Mouse (Mus musculus): Measurements from ENCODE around the gene Katnbl1. TPM values are rescaled to one million over a fixed set of nuclear protein-coding genes. Genes with fewer than 3 reads are reported as not detected.
"Not testable (repeated sequence)": the region's sequence is repeated elsewhere in the genome, so short reads cannot be mapped to it uniquely, and the experiment has no call there.

Gene Katnbl1
- polyA plus RNA-seq, 1 experiment from 2014 or later = 38.5 TPM

DNA sequence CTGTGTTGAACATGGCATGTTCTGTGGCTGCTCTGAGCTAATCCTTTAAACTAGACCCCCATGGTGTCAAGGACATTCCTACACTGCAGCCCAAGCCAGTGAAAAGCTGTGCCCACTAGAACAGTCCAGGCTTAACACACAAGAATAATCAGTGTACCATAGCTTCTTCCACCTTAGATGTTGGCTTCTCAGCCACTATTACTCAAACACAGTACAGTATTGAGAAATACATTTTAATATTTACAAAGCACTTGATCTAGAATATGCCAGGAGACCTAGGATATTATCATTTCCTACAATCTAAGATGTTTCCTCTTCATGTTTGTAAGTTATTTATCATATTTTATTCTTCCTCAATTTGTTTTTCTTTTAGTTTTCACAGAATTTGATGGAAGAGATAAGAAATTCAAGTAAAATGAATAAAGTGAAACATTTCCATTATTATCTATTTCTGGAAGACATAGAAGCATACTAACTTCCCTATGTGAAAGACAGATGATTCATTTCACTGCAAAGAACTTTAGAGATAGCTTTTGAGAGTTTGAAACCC lies 69.6 kb downstream of the Katnbl1 start:
- H3K9ac ChIP-seq (ENCODE audit: low read depth, low read length) = no peak overlapping the region
- H3K27ac ChIP-seq (ENCODE audit: low read depth, low read length) = no peak overlapping the region
- DNase-seq (ENCODE audit: low spot score) (no peak), ATAC-seq (replicated peaks; ENCODE audit: low FRiP score) (no peak)
- H3K9me3 ChIP-seq (ENCODE audit: control insufficient read depth, low read length) = no peaks in the 10 kb centered on the region
- H3K27me3 ChIP-seq (replicated peaks; ENCODE audit: control insufficient read depth, insufficient read depth, low read length) = no peaks in the 10 kb centered on the region
- H3K4me1 ChIP-seq (replicated peaks; ENCODE audit: control insufficient read depth, insufficient read depth, low read length) = no peaks in the 10 kb centered on the region
- H3K4me2 ChIP-seq = no peak overlapping the region
- H3K36me3 ChIP-seq (ENCODE audit: control insufficient read depth, insufficient read depth, low read length) = no peaks in the 10 kb centered on the region
- no peak overlapping the region for H3K4me3 ChIP-seq (ENCODE audit: low read depth, low read length)

DNA sequence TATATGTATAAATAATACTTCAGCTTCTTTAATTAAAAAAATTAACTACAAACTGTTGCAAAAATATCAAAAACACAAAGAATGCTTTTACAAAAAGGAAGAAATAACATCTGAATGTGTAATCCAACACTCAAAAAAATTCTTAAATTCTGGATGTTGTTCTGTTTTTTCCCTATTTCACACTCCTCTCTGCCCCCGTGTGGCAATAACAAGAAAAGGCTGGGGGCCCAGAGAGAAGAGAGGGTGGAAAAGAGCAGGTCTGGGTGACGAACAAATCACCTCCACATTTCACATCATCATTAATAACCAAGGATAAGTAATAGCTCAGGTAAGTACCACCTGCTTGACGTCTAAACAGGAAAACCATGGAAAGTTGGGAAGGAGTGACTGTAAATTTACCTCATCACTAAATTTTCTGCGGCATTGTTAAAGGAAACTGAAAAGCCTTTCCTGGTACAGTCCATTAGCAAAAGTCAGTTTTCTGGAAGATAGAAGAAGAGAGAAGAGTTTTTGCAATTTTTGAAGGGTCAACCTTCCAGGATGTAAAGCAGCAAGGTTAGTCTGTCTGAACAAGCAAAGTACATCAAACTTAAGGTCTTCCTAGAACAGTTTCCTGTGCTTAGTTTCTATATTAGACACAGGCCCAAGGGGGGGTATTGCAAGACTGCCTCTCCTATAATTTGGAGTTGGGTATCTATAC lies 70.7 kb downstream of the Katnbl1 start:
- H3K27me3 ChIP-seq (replicated peaks; ENCODE audit: control insufficient read depth, insufficient read depth, low read length) = no peaks in the 10 kb centered on the region
- no peak overlapping the region for H3K27ac ChIP-seq (ENCODE audit: low read depth, low read length)
- DNase-seq (ENCODE audit: low spot score) (no peak), ATAC-seq (replicated peaks; ENCODE audit: low FRiP score) (no peak; the same call in 1 of the 2 replicates)
- H3K36me3 ChIP-seq (ENCODE audit: control insufficient read depth, insufficient read depth, low read length) = no peaks in the 10 kb centered on the region
- no peaks in the 10 kb centered on the region; the same call in 1 of the 2 replicates for H3K4me1 ChIP-seq (replicated peaks; ENCODE audit: control insufficient read depth, insufficient read depth, low read length)
- no peaks in the 10 kb centered on the region for H3K9me3 ChIP-seq (ENCODE audit: control insufficient read depth, low read length)
- H3K9ac ChIP-seq (ENCODE audit: low read depth, low read length) = no peak overlapping the region
- 37% methylated on average over 4 of the region's 4 CpGs for WGBS
- H3K4me3 ChIP-seq (ENCODE audit: low read depth, low read length) = no peak overlapping the region
- no peak overlapping the region for H3K4me2 ChIP-seq

DNA sequence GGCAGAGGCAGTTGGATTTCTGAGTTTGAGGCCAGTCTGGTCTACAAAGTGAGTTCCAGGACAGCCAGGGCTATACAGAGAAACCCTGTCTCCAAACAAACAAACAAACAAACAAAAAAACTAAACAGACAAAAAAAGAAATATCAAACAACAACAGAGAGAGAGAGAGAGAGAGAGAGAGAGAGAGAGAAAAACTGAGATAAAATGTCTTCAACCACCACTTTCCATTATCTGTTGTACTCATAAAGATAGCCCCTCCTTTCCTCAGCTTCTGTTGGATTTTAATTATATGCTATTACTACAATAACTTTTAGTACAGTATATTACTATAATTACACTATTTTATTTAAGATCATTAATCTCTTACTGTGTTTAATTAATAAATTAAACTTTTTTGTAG lies 73.5 kb downstream of the Katnbl1 start:
- not testable (repeated sequence) for H3K4me3 ChIP-seq (ENCODE audit: low read depth, low read length); H3K9ac ChIP-seq (ENCODE audit: low read depth, low read length); DNase-seq (ENCODE audit: low spot score); H3K4me1 ChIP-seq (replicated peaks; ENCODE audit: control insufficient read depth, insufficient read depth, low read length); H3K36me3 ChIP-seq (ENCODE audit: control insufficient read depth, insufficient read depth, low read length); H3K9me3 ChIP-seq (ENCODE audit: control insufficient read depth, low read length); ATAC-seq (replicated peaks; ENCODE audit: low FRiP score); H3K27me3 ChIP-seq (replicated peaks; ENCODE audit: control insufficient read depth, insufficient read depth, low read length); H3K27ac ChIP-seq (ENCODE audit: low read depth, low read length); H3K4me2 ChIP-seq

DNA sequence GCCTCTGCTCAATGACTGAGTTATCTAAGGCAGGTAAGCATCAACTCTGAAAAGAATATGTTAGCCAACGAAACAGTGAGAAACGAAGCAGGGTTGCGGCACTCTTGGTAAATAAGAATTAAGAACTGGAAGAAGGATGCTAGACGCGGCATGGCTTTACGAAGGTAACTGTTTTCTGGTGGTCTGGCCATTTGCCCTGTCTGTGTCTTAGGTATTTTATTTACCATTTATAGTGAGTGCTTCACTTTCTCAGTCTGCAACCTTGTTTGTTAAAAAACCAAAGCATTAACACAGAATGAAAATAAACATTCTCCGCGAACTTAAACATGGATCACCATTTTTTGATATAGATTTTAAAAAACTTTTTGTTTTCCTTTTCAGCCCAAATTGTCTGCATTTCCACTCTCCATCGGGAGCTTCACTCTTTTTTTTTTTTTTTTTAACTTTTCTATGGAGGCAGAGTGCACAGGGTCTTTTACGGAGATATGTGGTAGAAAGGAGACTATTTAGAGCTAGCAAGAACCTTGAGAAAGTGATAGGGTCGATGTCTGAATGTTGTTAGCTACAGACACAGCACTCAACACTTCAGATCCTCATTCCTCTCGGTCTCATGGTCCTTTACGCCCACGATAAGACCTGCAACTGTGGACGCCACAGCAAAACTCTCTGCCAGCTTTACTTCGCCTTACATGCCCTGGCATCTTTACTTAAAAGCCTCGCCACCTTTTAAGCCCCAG lies 75.3 kb downstream of the Katnbl1 start:
- Histone ChIP-seq H3K27me3 (replicated peaks; ENCODE audit: control insufficient read depth, insufficient read depth, low read length) (no peaks in the 10 kb centered on the region), H3K9ac (ENCODE audit: low read depth, low read length) (peak overlapping the region; percentile 89), H3K9me3 (ENCODE audit: control insufficient read depth, low read length) (no peaks in the 10 kb centered on the region), H3K4me2 (peak overlapping the region; percentile 77), H3K36me3 (ENCODE audit: control insufficient read depth, insufficient read depth, low read length) (no peaks in the 10 kb centered on the region), H3K27ac (ENCODE audit: low read depth, low read length) (peak overlapping the region; percentile 71), H3K4me1 (replicated peaks; ENCODE audit: control insufficient read depth, insufficient read depth, low read length) (no peaks in the 10 kb centered on the region; the same call in 1 of the 2 replicates), H3K4me3 (ENCODE audit: low read depth, low read length) (peak overlapping the region; percentile 74)
- DNase-seq (ENCODE audit: low spot score) = no peak
- 31% methylated on average over 17 of the region's 17 CpGs for WGBS
- ATAC-seq (replicated peaks; ENCODE audit: low FRiP score) = peak; percentile 55; the same call in 1 of the 2 replicates

- WGBS = under 1% methylated on average over 49 of the region's 49 CpGs
- DNase-seq (ENCODE audit: low spot score) = peak; percentile 98
These were observed 76.0 kb downstream of the Katnbl1 start, which contains the start of gene Emc7 for GRCm38 (mm10) chr2:112454862-112455564. Gene Emc7, plus strand, starts transcription at chr2:112454997.

GRCm38 (mm10) chr2:112460557-112460956 lies 81.5 kb downstream of the Katnbl1 start:
- H3K9ac ChIP-seq (ENCODE audit: low read depth, low read length) = no peak overlapping the region
- H3K27me3 ChIP-seq (replicated peaks; ENCODE audit: control insufficient read depth, insufficient read depth, low read length) = no peaks in the 10 kb centered on the region
- DNase-seq (ENCODE audit: low spot score) (no peak), ATAC-seq (replicated peaks; ENCODE audit: low FRiP score) (no peak)
- no peak overlapping the region for H3K4me3 ChIP-seq (ENCODE audit: low read depth, low read length)
- no peaks in the 10 kb centered on the region; the same call in 1 of the 2 replicates for H3K4me1 ChIP-seq (replicated peaks; ENCODE audit: control insufficient read depth, insufficient read depth, low read length)
- H3K9me3 ChIP-seq (ENCODE audit: control insufficient read depth, low read length) = no peaks in the 10 kb centered on the region
- H3K4me2 ChIP-seq = no peak overlapping the region
- H3K27ac ChIP-seq (ENCODE audit: low read depth, low read length) = no peak overlapping the region
- H3K36me3 ChIP-seq (ENCODE audit: control insufficient read depth, insufficient read depth, low read length) = peaks cover 12% of the 10 kb centered on the region
- WGBS = 88% methylated on average over 3 of the region's 3 CpGs

More at GRCm38 (mm10) chr2:112454862-112455564, 76.0 kb downstream of the Katnbl1 start, which contains the start of gene Emc7:
- H3K4me3 ChIP-seq (ENCODE audit: low read depth, low read length) = peak within 1 kb of the TSS; percentile 74
- no peaks in the 10 kb centered on the region for H3K9me3 ChIP-seq (ENCODE audit: control insufficient read depth, low read length)
- peak within 1 kb of the TSS; percentile 77 for H3K4me2 ChIP-seq
- H3K36me3 ChIP-seq (ENCODE audit: control insufficient read depth, insufficient read depth, low read length) = peaks cover 2% of the 10 kb centered on the region
- H3K27me3 ChIP-seq (replicated peaks; ENCODE audit: control insufficient read depth, insufficient read depth, low read length) = no peaks in the 10 kb centered on the region
- H3K4me1 ChIP-seq (replicated peaks; ENCODE audit: control insufficient read depth, insufficient read depth, low read length) = no peaks in the 10 kb centered on the region; the same call in 1 of the 2 replicates
- H3K9ac ChIP-seq (ENCODE audit: low read depth, low read length) = peak within 1 kb of the TSS; percentile 89
- peak within 1 kb of the TSS; percentile 71 for H3K27ac ChIP-seq (ENCODE audit: low read depth, low read length)
- ATAC-seq (replicated peaks; ENCODE audit: low FRiP score) = peak; percentile 96

Other genes starting within 250 kb of the Katnbl1 start
- not detected in 2 replicates for gene Olfr1316, start 244.2 kb upstream of the Katnbl1 start, polyA plus RNA-seq (2014; fragmentation: Nextera tagmentation; extraction: Ambion mirVana)
- not detected in 2 replicates for gene Olfr1317, start 238.9 kb upstream of the Katnbl1 start, polyA plus RNA-seq (2014; fragmentation: Nextera tagmentation; extraction: Ambion mirVana)
- gene Olfr1318, start 225.0 kb upstream of the Katnbl1 start, polyA plus RNA-seq (2014; fragmentation: Nextera tagmentation; extraction: Ambion mirVana) = 0.19 TPM in 1 of 2 replicates, not detected in the other
- 14.6 and 15.0 TPM in 2 replicates for gene Lpcat4, start 139.7 kb upstream of the Katnbl1 start, polyA plus RNA-seq (2014; fragmentation: Nextera tagmentation; extraction: Ambion mirVana)
- gene Nutm1, start 119.9 kb upstream of the Katnbl1 start, polyA plus RNA-seq (2014; fragmentation: Nextera tagmentation; extraction: Ambion mirVana) = not detected in 2 replicates
- 346 and 364 TPM in 2 replicates for gene Nop10, start 117.3 kb upstream of the Katnbl1 start, polyA plus RNA-seq (2014; fragmentation: Nextera tagmentation; extraction: Ambion mirVana)
- 12.3 and 12.7 TPM in 2 replicates for gene Slc12a6, start 113.4 kb upstream of the Katnbl1 start, polyA plus RNA-seq (2014; fragmentation: Nextera tagmentation; extraction: Ambion mirVana)
- gene Gm21985, start 112.9 kb upstream of the Katnbl1 start, polyA plus RNA-seq (2014; fragmentation: Nextera tagmentation; extraction: Ambion mirVana) = not detected in 2 replicates
- gene Emc4, start 11.2 kb upstream of the Katnbl1 start, polyA plus RNA-seq (2014; fragmentation: Nextera tagmentation; extraction: Ambion mirVana) = 82.2 and 84.8 TPM in 2 replicates
- 19.9 and 20.2 TPM in 2 replicates for gene Emc7, start 75.8 kb downstream of the Katnbl1 start, polyA plus RNA-seq (2014; fragmentation: Nextera tagmentation; extraction: Ambion mirVana)
- not detected in 2 replicates for gene Chrm5, start 101.6 kb downstream of the Katnbl1 start, polyA plus RNA-seq (2014; fragmentation: Nextera tagmentation; extraction: Ambion mirVana)
- gene Aven, start 113.8 kb downstream of the Katnbl1 start, polyA plus RNA-seq (2014; fragmentation: Nextera tagmentation; extraction: Ambion mirVana) = 13.6 and 14.1 TPM in 2 replicates